Mouse (Mus musculus) bone marrow, adult 2 months (tissue): ENCODE measurements around the gene Capn5.

ENCODE experiments used
- CTCF ChIP-seq: fragments of 200-500 bp; IDR thresholded peaks from 2 replicates; pipeline ENCODE4 v1.5.1; 2011; ENCODE audit warnings: low read length, control low read depth; ENCODE audit not compliant: control insufficient read depth, insufficient read depth
- POLR2A ChIP-seq: fragments of 200-500 bp; IDR thresholded peaks from 2 replicates; pipeline ENCODE4 v1.6.1; 2011; ENCODE audit warnings: low read depth, mild to moderate bottlenecking, control low read depth, low read length, borderline replicate concordance; ENCODE audit not compliant: control insufficient read depth

DNA sequence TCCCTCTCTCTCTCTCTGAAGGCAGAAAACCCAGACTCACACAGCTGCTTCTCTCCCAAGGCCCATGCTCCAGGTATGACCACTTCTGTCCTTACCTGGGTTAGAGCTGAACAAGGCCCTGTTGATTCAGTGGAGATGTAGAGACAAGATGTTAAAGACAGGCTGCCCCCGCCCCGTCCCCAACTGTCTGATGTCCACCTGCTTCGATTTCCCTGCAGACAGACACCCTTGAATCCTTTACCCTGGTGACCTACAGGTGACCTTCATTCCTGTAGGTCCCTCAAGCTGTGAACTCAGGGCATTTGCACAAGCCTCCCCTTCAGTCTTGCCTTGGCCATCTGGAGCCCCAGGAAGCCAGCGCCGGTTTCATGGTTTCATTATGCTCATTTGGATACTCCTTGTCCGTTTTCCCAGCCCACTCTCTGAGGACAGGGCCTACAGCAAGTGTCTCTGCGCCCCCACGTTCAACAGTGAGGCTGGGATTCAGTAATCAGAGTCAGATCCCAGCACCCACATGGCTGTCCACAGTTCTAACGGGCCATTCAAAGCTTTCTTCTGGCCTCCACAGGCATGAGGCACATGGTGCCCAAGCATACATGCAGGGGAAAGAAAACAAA is 13.6 kb downstream of the Capn5 start:
- TF ChIP-seq CTCF = no peak
- no peak for TF ChIP-seq POLR2A
